Mouse (Mus musculus): ENCODE measurements at regions not wholly inside any gene's neighbourhood (a gene's known extent, or its start where the extent isn't known, plus 50 kb on each side); places are given as distances from the start of the nearest gene placed in this dataset.

GRCm38 (mm10) chr5:126525863-126526262 lies 715.7 kb upstream of the Tmem132c start:
- no peak for TF ChIP-seq CTCF (IDR thresholded peaks at IDR 0.05 in 2 of 3, conservative IDR thresholded peaks at IDR 0.05 in 1 of 3; ENCODE audit: control insufficient read depth in 1 of 3, insufficient read depth in 1 of 3, low read depth in 2 of 3, low read length in 3 of 3, poor library complexity in 1 of 3, severe bottlenecking in 1 of 3)
- no peak for TF ChIP-seq POLR2A (IDR thresholded peaks at IDR 0.05; ENCODE audit: control insufficient read depth in 1 of 2, insufficient read depth in 1 of 2, low read depth in 1 of 2, low read length in 2 of 2, poor library complexity in 1 of 2)
- TF ChIP-seq ZC3H11A (IDR thresholded peaks at IDR 0.05; ENCODE audit: low read depth, low read length), result no peak
- no peak for TF ChIP-seq POLR2AphosphoS2 (IDR thresholded peaks at IDR 0.05; ENCODE audit: low read length)
- TF ChIP-seq JUND (IDR thresholded peaks at IDR 0.05; ENCODE audit: low read depth, low read length), result no peak
